10 mouse cellular contexts compared by ENCODE assay signal in genomic region chr11:24083076-24083405, GRCm38 (mm10). TPM values are rescaled to one million over a fixed set of nuclear protein-coding genes. Genes with fewer than 3 reads are reported as not detected.
DNase-seq lines count a peak whose midpoint lies in the region; ATAC-seq and TF ChIP-seq lines count a peak whose summit lies in the region.
"Had no signal": no experiment of that assay in that cellular context is flagged by ENCODE, and none has a peak within 500 bp of the region (broad histone marks: within the 10 kb centered on the region; RNA-seq: fewer than 3 reads in every experiment).

No protein-coding gene starts in this region.

- H3K36me3 ChIP-seq in midbrain, embryonic 13.5 days = peaks cover 28% of the 10 kb centered on the region
- peaks cover 8% of the 10 kb centered on the region; the same call in 1 of the 2 replicates for H3K36me3 ChIP-seq in midbrain, embryonic 11.5 days (ENCODE audit: control insufficient read depth, insufficient read depth, low read length)
- peaks cover 11% of the 10 kb centered on the region for H3K36me3 ChIP-seq in forebrain, embryonic 15.5 days
- H3K36me3 ChIP-seq in limb, embryonic 14.5 days (ENCODE audit: control insufficient read depth, insufficient read depth, low read length) = peaks cover 31% of the 10 kb centered on the region
- H3K36me3 ChIP-seq in stomach, embryonic 16.5 days (ENCODE audit: control insufficient read depth, insufficient read depth, low read length) = no peaks in the 10 kb centered on the region
- no peaks in the 10 kb centered on the region for H3K36me3 ChIP-seq in thymus, adult 2 months (ENCODE audit: control insufficient read depth, insufficient read depth, low read length)

- no peak for ATAC-seq in midbrain, embryonic 13.5 days
- ATAC-seq in midbrain, embryonic 11.5 days (ENCODE audit: low FRiP score) = no peak
- no peak for ATAC-seq in forebrain, embryonic 15.5 days (replicated peaks)
- no peak for ATAC-seq in limb, embryonic 14.5 days (ENCODE audit: low FRiP score, low read depth)
- no peak for ATAC-seq in stomach, embryonic 16.5 days (ENCODE audit: insufficient read depth, low FRiP score)

- peak overlapping the region; percentile 79 for H3K4me3 ChIP-seq in midbrain, embryonic 13.5 days (replicated peaks)
- H3K4me3 ChIP-seq in midbrain, embryonic 11.5 days (ENCODE audit: low read depth, low read length) = no peak overlapping the region
- peak overlapping the region; percentile 72 for H3K4me3 ChIP-seq in forebrain, embryonic 15.5 days
- peak overlapping the region; percentile 27; the same call in 1 of the 2 replicates for H3K4me3 ChIP-seq in limb, embryonic 14.5 days (replicated peaks; ENCODE audit: low read length)
- H3K4me3 ChIP-seq in stomach, embryonic 16.5 days (replicated peaks; ENCODE audit: low read length) = 0 out of 2 replicates have a peak overlapping the region, but pooled peaks have one; percentile 3
- H3K4me3 ChIP-seq in thymus, adult 2 months (ENCODE audit: control insufficient read depth, insufficient read depth, low read length) = no peak overlapping the region

- no peak for DNase-seq in midbrain, embryonic 11.5 days (ENCODE audit: low spot score, missing footprints)
- DNase-seq in limb, embryonic 14.5 days (ENCODE audit: low spot score) = no peak
- DNase-seq in frontal cortex, adult 2 months (ENCODE audit: extremely low spot score in 1 of 2, low spot score in 1 of 2) = no peak
- DNase-seq in thymus, adult 2 months = no peak
- no peak for DNase-seq in right cerebral cortex, postnatal 4 days
- DNase-seq: kidney, adult 9 months; thymus, postnatal 14 days had no signal

- H3K4me1 ChIP-seq in midbrain, embryonic 13.5 days (replicated peaks) = peaks cover 62% of the 10 kb centered on the region
- peaks cover 14% of the 10 kb centered on the region for H3K4me1 ChIP-seq in midbrain, embryonic 11.5 days (ENCODE audit: control insufficient read depth, insufficient read depth, low read length)
- peaks cover 49% of the 10 kb centered on the region for H3K4me1 ChIP-seq in forebrain, embryonic 15.5 days
- H3K4me1 ChIP-seq in limb, embryonic 14.5 days (ENCODE audit: control insufficient read depth, insufficient read depth, low read length) = peaks cover 19% of the 10 kb centered on the region; the same call in 1 of the 2 replicates
- peaks cover 20% of the 10 kb centered on the region for H3K4me1 ChIP-seq in stomach, embryonic 16.5 days (ENCODE audit: control insufficient read depth, insufficient read depth, low read length)
- H3K4me1 ChIP-seq in thymus, adult 2 months (replicated peaks; ENCODE audit: control insufficient read depth, insufficient read depth, low read length) = peaks cover 21% of the 10 kb centered on the region

- H3K4me2 ChIP-seq in midbrain, embryonic 13.5 days (replicated peaks) = peak overlapping the region; percentile 93
- H3K4me2 ChIP-seq in midbrain, embryonic 11.5 days = no peak overlapping the region
- peak overlapping the region; percentile 87 for H3K4me2 ChIP-seq in forebrain, embryonic 15.5 days (replicated peaks)
- peak overlapping the region; percentile 95 for H3K4me2 ChIP-seq in limb, embryonic 14.5 days (replicated peaks; ENCODE audit: low read depth, low read length, severe bottlenecking)
- peak overlapping the region; percentile 44 for H3K4me2 ChIP-seq in stomach, embryonic 16.5 days (ENCODE audit: low read depth, low read length)

- TF ChIP-seq CTCF in thymus, adult 2 months (IDR thresholded peaks at IDR 0.05; ENCODE audit: borderline replicate concordance, control insufficient read depth, extremely low read depth, insufficient read depth, low read length, poor library complexity) = no peak

- H3K9me3 ChIP-seq in midbrain, embryonic 13.5 days = no peaks in the 10 kb centered on the region
- H3K9me3 ChIP-seq in midbrain, embryonic 11.5 days (ENCODE audit: control insufficient read depth, low read length) = no peaks in the 10 kb centered on the region
- no peaks in the 10 kb centered on the region for H3K9me3 ChIP-seq in forebrain, embryonic 15.5 days
- no peaks in the 10 kb centered on the region for H3K9me3 ChIP-seq in limb, embryonic 14.5 days (ENCODE audit: control insufficient read depth, low read length)
- no peaks in the 10 kb centered on the region for H3K9me3 ChIP-seq in stomach, embryonic 16.5 days (replicated peaks; ENCODE audit: control insufficient read depth, low read length)

- no peaks in the 10 kb centered on the region for H3K27me3 ChIP-seq in midbrain, embryonic 13.5 days
- H3K27me3 ChIP-seq in midbrain, embryonic 11.5 days (ENCODE audit: control insufficient read depth, insufficient read depth, low read length) = no peaks in the 10 kb centered on the region
- H3K27me3 ChIP-seq in forebrain, embryonic 15.5 days = no peaks in the 10 kb centered on the region
- H3K27me3 ChIP-seq in limb, embryonic 14.5 days (ENCODE audit: control insufficient read depth, insufficient read depth, low read length) = no peaks in the 10 kb centered on the region
- no peaks in the 10 kb centered on the region for H3K27me3 ChIP-seq in stomach, embryonic 16.5 days (ENCODE audit: control insufficient read depth, insufficient read depth, low read length)
- H3K27me3 ChIP-seq in thymus, adult 2 months (ENCODE audit: control insufficient read depth, insufficient read depth, low read length) = peaks cover 22% of the 10 kb centered on the region; the same call in 1 of the 2 replicates

- H3K27ac ChIP-seq in midbrain, embryonic 13.5 days = peak overlapping the region; percentile 64
- no peak overlapping the region for H3K27ac ChIP-seq in midbrain, embryonic 11.5 days (ENCODE audit: low read depth, low read length)
- H3K27ac ChIP-seq in forebrain, embryonic 15.5 days (replicated peaks) = peak overlapping the region; percentile 98
- H3K27ac ChIP-seq in limb, embryonic 14.5 days (replicated peaks; ENCODE audit: low read depth, low read length) = 0 out of 2 replicates have a peak overlapping the region, but pooled peaks have one; percentile 3
- H3K27ac ChIP-seq in stomach, embryonic 16.5 days (ENCODE audit: low read length) = no peak overlapping the region
- H3K27ac ChIP-seq in thymus, adult 2 months (ENCODE audit: control insufficient read depth, insufficient read depth, low read length) = no peak overlapping the region

- 40% methylated on average over 1 of the region's 1 CpGs for WGBS in midbrain, embryonic 13.5 days
- 38% methylated on average over 1 of the region's 1 CpGs for WGBS in midbrain, embryonic 11.5 days
- 9% methylated on average over 1 of the region's 1 CpGs for WGBS in forebrain, embryonic 15.5 days
- WGBS in limb, embryonic 14.5 days = 17% methylated on average over 1 of the region's 1 CpGs
- 49% methylated on average over 1 of the region's 1 CpGs for WGBS in stomach, embryonic 16.5 days
- 7% methylated on average over 1 of the region's 1 CpGs for WGBS in thymus, adult 2 months

- TF ChIP-seq POLR2A in limb, embryonic 14.5 days (IDR thresholded peaks at IDR 0.05; ENCODE audit: borderline replicate concordance, extremely low read depth, insufficient read depth, insufficient read length) = no peak
- no peak for TF ChIP-seq POLR2A in thymus, adult 2 months (IDR thresholded peaks at IDR 0.05; ENCODE audit: control insufficient read depth, extremely low read depth, insufficient read depth, low read length, poor library complexity)

- H3K9ac ChIP-seq in midbrain, embryonic 13.5 days (replicated peaks) = peak overlapping the region; percentile 66
- H3K9ac ChIP-seq in midbrain, embryonic 11.5 days (ENCODE audit: low read length) = no peak overlapping the region
- peak overlapping the region; percentile 97 for H3K9ac ChIP-seq in forebrain, embryonic 15.5 days (replicated peaks)
- peak overlapping the region; percentile 51; the same call in 1 of the 2 replicates for H3K9ac ChIP-seq in limb, embryonic 14.5 days (ENCODE audit: low read depth, low read length, severe bottlenecking)
- peak overlapping the region; percentile 40; the same call in 1 of the 2 replicates for H3K9ac ChIP-seq in stomach, embryonic 16.5 days (ENCODE audit: low read length)

RNA-seq across cellular contexts. Expression of gene Bcl11a, which starts 5.2 kb away (rescaled TPM):
- polyA plus RNA-seq in midbrain, embryonic 13.5 days (2015; fragmentation: Nextera tagmentation; extraction: Ambion mirVana) = 97.6 and 102 TPM in 2 replicates
- polyA plus RNA-seq in midbrain, embryonic 11.5 days (2014; fragmentation: Nextera tagmentation; extraction: Ambion mirVana) = 42.5 and 44.1 TPM in 2 replicates
- polyA plus RNA-seq in forebrain, embryonic 15.5 days (2015; fragmentation: Nextera tagmentation; extraction: Ambion mirVana) = 204 and 215 TPM in 2 replicates
- polyA plus RNA-seq in limb, embryonic 14.5 days (2012; rRNA removed) = 33.8 and 38.2 TPM in 2 replicates
- polyA plus RNA-seq in limb, embryonic 14.5 days (2014; fragmentation: Nextera tagmentation; extraction: Ambion mirVana) = 61.7 and 74.9 TPM in 2 replicates
- polyA plus RNA-seq in stomach, embryonic 16.5 days (2015; fragmentation: Nextera tagmentation; extraction: Ambion mirVana) = 24.9 and 25.5 TPM in 2 replicates
- 79.7 and 81.5 TPM in 2 replicates for polyA plus RNA-seq in frontal cortex, adult 2 months (2012; rRNA removed)
- 2.7 and 2.8 TPM in 2 replicates for polyA plus RNA-seq in thymus, adult 2 months (2012; rRNA removed)

RNA-seq across cellular contexts. Expression of gene A830031A19Rik, which starts 8.2 kb away (rescaled TPM):
- polyA plus RNA-seq in midbrain, embryonic 13.5 days (2015; fragmentation: Nextera tagmentation; extraction: Ambion mirVana) = not detected in 2 replicates
- not detected in 2 replicates for polyA plus RNA-seq in midbrain, embryonic 11.5 days (2014; fragmentation: Nextera tagmentation; extraction: Ambion mirVana)
- polyA plus RNA-seq in forebrain, embryonic 15.5 days (2015; fragmentation: Nextera tagmentation; extraction: Ambion mirVana) = 0.26 TPM in 1 of 2 replicates, not detected in the other
- 0.19 TPM in 1 of 2 replicates, not detected in the other for polyA plus RNA-seq in limb, embryonic 14.5 days (2012; rRNA removed)
- not detected in 2 replicates for polyA plus RNA-seq in limb, embryonic 14.5 days (2014; fragmentation: Nextera tagmentation; extraction: Ambion mirVana)
- not detected in 2 replicates for polyA plus RNA-seq in stomach, embryonic 16.5 days (2015; fragmentation: Nextera tagmentation; extraction: Ambion mirVana)
- polyA plus RNA-seq in frontal cortex, adult 2 months (2012; rRNA removed) = 1.2 and 1.8 TPM in 2 replicates
- polyA plus RNA-seq in thymus, adult 2 months (2012; rRNA removed) = not detected in 2 replicates

Comparison
In these comparisons a context has a peak if more than half of its experiments do, and no peak if none do; other contexts are left out.
1. H3K27ac ChIP-seq: peak in midbrain, embryonic 13.5 days (single experiment), forebrain, embryonic 15.5 days (single experiment) and limb, embryonic 14.5 days (single experiment); none in midbrain, embryonic 11.5 days (single experiment), stomach, embryonic 16.5 days (single experiment) and thymus, adult 2 months (single experiment).
2. H3K4me3 ChIP-seq: peak in midbrain, embryonic 13.5 days (single experiment), forebrain, embryonic 15.5 days (single experiment), limb, embryonic 14.5 days (single experiment) and stomach, embryonic 16.5 days (single experiment); none in midbrain, embryonic 11.5 days (single experiment) and thymus, adult 2 months (single experiment).